Mouse (Mus musculus) ES-CJ7 (cell line): ENCODE results near the gene Lin52.
A peak's percentile ranks its signal among the peaks of the same experiment; 100 is the strongest.

Experiments
- DNase-seq: peaks from one replicate; pipeline ENCODE4 v3.0.0; 2011; ENCODE audit warnings: low read depth, low spot score

The Lin52 gene

DNA sequence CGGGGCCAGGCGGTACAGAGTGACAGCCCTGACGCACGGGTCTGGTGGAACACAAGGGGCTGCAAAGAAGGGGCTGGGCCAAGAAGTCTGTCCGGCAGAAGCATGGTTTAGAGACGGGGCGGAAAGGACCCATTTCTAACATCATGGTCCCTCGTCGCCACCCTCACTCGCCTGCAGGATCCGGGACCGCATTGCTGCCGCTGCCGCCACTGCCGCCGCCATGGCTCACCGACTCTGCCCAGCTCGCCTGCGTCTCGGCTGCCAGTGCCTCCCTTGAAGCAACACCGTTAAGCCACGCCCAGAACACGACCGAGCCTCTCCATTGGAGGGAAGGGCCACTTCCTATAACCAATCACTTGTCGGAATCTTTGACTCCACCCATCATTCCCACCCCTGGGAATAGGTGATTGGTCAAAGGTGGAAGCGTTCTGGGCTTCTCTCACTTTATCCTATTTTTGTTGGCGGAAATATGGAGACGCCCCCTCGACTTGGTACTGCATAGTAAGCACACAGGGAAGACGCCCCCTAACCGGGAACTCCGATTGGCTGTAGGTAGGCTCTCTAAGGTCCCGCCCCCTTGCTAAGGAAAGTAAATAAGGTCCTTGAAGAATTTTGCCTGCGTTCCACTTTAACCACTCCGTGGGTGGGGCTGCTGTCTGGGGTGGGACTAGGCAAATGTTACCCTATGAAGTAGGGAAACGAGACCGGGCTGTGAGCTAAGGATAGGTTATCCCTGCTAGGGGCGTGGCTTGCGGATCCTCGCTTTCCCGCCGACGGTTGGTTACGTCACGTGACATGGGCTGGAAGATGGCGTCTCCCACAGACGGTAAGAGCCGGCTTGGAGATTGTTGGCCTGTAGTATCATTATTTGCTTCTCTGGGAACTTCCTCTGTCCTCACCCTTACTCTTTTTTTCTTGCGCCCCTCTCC is at the start of gene Lin52, which contains the start of gene Aldh6a1:
Lin52 (plus strand) TSS at position 705 of the 929 bp plus-strand sequence.
Aldh6a1 (minus strand) TSS at position 287 of the 929 bp plus-strand sequence.
- peak; percentile 100 for DNase-seq

DNA sequence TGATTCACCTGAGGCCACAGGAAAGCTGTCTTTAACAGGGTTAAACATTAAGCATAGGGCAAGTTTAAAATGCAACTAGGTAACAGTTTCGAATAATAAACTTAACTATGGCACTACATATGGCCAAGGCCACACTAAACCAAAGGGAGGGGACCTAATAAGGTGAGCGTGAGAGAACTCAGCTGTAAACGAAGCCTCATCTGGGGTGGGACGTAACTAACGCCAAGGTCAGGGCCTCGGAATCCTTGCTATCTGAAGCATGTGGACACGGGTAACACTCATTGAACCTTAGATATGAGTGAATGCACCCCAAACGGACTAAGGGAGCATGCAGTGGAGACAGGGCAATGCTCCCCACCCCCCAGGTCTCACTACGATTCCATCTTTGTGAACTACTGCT is 48.3 kb upstream of the Lin52 start:
- no peak for DNase-seq

DNA sequence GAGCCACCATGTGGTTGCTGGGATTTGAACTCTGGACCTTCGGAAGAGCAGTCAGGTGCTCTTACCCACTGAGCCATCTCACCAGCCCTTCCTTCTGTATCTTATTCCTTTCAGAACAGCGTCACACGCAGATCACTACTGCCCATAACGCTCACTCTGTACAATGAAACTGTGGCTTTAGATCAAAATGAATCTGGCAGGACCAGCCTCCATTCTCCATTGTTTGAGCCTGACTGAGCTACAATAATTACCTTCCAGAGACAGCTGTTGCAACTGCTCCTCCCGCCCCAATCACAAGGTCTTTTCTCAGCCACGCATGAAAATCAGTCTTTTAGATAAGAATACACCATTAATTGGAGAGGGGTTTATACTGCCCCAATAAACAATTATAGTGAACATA is 46.7 kb upstream of the Lin52 start:
- no peak for DNase-seq

DNA sequence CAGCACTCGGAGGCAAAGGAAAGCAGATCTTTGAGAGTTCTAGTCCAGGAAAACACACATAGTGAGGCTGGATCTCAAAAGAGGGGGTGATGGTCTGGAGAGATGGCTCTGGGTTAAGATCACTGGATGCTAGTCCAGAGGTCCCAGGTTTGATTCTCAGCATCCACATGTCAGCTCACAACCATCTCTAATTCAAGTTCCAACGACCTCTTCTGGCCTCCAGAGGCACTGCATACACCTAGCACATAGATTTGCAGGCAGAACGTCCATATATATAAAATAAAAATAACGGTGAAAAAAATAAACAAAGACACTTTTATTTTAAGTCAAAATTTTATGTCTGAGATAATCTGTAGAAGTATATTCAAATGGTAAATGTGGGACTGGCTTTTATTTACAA is 44.0 kb upstream of the Lin52 start:
- DNase-seq: peak; percentile 58

DNA sequence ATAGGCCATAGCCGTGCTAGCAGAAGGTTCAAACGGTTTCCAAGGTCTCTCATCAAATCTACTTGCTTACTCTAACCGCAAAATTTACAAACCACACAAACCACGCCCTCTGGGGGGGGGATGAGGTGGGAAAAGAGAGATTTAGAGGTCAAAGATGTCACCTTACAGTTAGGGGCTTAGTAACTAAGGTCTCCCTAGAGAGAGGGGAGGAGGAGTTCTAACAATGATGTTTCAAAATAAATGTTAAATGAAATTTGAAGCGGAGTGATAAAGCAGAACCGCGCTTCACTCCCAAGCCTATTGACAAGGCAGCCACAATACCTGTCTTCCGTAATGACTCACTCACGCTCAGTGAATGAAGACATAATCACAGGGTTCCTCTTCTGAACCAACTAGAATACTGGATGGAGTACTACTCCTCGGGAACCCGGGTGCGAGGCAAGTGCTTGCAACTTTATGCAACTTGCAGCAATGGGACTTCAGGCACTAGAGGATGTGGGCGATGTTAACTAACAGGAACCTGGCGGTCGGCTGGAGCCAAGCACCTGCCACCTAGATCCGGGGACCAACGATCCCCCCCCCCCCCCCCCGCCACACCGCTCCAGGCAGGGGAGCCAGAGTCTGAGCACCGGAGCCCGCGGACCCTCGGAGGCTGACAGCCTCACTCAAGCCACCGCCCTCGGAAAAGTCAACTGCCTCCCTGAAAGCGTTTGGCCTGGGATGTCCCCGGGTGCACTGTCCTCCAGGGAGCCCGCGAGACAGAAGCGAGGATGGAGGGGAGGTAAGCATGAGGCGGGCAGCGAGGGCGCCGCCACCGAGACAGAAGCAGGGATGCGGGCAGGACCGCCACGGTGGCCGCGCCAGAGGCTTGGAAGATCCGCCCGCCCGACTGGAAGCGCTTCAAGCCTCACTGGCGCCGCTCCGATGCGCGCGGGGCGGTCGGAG is 43.1 kb upstream of the Lin52 start:
- peak; percentile 45 for DNase-seq

DNA sequence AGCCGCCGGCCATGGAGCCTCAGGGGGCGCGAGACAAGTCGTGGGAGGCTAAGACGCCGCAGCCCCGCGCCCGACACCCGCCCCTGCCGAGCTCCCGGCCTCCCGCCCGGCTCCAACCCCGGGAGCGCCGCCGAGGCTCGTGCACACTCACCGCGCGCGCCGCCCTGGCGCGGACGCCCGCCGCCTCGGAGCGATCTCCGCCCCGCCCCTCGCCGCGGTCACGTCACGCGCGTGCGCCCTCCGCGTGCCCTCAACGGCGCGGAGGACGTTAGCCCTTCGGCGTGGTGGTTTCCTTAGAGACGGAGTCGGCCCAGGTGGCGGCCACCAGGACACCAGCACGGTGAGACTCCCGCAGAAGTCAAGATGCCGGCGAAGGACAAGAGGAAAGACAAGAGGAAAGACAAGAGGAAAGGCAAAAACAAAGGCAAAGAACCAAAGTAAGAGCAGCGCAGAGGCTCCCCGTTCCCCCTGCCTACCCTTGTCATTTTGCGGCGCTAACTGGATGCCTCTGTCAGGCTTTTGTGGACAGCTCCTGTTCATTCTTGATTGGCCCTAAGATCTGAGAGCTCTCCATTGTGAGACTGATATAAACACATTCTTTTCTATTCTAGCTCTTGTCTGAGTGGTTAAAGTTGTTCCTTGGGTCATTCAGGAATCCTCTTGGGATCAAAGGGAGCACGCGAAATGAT is 42.3 kb upstream of the Lin52 start, which contains the start of the genes Entpd5 and Bbof1:
Entpd5 (minus strand) TSS at position 211 of the 689 bp plus-strand sequence.
Bbof1 (plus strand) TSS at position 253 of the 689 bp plus-strand sequence.
- DNase-seq: peak; percentile 86

DNA sequence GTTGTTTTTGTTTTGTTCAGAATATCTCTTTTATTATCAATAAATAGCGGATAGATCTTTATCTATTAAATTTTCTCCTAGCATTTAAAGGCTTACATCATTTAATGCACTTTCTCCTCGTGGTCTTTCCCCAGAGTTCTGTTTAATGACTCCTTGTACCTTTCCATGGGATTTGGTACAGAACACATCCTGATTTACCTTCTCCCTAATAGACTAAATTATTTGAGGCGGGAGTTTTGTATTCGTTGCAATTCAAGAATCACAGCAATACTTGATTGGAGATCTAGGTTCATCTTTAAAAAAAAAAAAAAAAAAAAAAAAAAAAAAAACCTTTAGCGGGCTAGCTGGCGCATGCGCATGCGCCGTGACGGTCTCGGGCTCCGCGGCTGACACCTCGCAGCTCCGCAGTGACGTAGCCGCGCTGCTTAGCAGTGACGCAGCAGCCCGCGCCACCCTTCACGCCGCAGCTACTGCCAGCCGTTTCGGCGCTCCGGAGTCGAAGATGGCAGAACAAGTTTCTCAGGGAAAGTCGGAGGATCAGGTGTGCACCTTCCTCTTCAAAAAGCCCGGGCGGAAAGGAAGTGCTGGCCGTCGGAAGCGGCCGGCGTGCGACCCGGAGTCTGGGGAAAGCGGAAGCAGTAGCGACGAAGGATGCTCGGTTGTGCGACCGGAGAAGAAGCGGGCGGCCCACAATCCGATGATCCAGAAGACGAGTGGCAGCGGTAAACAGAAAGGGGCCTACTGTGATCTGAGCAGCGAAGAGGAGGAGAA is 34.2 kb upstream of the Lin52 start, which contains the start of gene Rnf113a2:
Rnf113a2 (plus strand) TSS at position 363 of the 771 bp plus-strand sequence.
- DNase-seq: peak; percentile 93

DNA sequence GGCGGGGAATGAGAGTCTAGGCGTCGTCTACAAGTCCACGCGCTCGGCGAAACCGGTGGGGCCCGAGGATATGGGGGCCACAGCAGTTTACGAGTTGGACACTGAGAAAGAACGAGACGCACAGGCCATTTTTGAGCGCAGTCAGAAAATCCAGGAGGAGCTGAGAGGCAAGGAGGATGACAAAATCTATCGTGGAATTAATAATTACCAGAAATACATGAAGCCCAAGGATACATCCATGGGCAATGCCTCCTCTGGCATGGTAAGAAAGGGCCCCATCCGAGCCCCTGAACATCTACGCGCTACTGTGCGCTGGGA is 33.7 kb upstream of the Lin52 start:
- no peak for DNase-seq

DNA sequence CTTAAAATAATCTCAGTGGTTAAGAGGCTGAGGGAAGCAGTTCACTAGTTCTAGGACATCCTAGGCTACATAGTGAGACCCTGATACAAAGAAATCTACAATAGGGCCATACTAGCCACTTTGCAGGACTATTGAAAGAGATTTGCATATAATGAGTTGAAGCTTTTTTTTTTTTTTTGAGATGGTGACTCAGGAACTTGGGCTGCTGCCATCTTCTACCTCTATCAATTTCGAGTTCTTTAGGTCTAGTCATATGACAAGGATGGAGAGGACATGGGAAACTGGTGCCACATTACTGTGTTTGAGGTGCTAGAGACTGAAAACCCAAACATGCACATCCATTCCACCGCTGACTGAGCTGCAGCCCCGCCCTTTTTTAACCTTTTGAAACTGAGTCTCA is 27.2 kb upstream of the Lin52 start:
- DNase-seq: no peak

DNA sequence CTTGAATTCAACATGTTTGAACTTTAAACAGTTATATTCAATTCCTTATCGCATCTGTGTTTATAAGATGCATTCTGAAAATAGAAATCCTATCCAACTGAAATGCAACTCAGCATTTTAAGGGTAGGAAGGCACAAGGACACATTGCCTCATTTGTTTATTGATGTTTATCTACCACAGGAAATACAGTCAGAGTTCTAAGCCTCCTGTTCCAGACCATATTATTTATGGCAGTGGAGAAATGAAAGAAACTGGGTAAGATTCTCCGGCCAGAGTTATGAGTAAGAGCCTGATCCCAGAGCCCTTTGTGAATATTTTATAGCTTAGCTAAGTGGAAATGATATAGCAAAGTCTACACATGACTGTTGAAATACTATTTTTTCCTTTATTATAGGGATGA is 21.4 kb upstream of the Lin52 start:
- DNase-seq: no peak

DNA sequence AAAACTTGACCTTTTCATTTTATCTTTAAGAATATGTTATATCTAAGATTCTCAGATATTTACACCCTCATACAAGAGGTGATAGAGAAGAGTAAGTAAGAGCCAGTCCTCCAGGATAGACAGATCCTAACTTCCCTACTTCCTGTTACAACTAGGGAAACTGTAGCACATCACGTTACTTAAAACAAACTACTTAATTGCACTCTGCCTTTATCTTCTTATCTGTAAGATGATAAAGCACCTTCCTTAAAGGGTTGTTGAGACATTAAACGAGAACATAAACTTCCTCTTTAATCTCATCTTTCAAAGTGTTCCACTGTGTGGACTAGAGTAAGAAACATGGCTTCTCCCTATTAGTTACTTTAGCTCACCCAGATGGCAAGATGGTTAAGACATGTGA is 12.5 kb upstream of the Lin52 start:
- DNase-seq: no peak

DNA sequence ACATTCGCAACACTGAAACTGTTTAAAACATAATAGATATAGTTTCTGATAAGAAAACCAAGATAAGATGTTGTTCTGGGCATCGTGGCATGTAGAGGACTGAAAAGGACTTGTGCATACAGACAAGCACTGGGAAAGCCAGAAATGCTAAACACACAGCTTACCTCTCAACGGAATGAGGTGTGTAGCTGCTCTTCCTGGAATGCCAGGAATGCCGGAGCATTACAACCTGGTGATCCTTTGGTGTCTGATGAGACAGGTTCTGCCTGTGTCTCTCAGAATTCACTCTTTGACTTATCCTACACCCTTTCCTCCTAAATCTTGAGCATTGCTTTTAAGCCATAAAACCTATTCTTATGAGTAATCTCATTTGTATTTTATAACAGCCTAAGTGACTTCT is 8.7 kb upstream of the Lin52 start:
- DNase-seq: peak; percentile 46

DNA sequence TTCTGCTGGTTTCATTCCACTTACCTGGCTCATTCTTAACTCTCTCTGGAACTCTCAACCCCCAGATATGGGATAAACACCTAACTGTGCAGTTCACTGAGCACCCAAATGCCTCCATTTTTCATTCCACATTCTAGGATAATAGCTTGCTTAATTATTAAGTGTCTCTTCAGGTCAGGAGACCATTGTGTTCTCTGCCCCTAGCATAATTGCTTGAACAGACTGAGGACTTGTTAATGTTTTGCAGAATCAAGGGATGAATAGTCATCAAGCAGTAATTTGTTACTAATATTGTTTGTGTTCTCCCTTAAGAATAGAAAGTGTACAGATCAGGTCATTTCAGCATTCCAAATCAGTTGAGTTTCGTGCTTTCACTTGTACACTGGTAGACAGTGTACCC is 3.8 kb upstream of the Lin52 start:
- DNase-seq: no peak

DNA sequence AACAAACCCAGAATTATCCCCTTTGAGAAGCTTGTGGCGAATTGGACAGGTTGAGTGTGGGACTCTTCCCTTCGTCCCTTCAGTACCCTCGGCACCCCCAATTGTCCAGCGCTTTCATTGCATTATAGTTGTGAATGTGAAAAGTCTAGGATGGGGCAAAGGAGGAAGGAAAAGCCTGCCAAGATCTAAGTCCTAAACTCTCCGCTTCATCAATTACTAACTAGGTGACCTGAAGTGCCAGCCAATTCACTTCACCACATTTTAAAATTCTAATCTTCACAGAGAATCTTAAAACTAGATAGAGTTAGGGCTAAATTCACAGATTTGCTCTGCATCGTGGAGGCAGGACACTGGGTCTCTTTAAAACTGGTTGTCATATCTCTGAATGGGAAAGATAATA is 3.0 kb upstream of the Lin52 start:
- no peak for DNase-seq

DNA sequence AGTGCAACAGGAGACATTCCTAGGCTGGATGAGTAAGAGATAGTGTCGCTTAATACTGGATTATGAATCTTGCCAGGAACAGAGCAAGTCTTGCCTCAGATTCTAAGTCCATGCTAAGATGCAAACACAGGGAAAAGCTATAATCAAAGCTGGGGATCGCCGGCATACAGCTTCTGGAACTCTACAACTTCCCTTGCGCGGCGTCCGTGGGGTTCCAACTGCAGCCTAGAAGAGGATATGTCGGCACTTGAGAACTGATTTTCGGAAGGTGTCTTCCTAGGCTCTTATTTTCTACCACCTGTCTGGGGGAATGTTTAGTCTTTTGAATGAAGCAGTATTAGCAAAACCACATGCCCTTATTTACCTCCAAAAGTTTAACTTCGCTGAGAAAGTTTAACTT is 1.3 kb upstream of the Lin52 start:
- no peak for DNase-seq

DNA sequence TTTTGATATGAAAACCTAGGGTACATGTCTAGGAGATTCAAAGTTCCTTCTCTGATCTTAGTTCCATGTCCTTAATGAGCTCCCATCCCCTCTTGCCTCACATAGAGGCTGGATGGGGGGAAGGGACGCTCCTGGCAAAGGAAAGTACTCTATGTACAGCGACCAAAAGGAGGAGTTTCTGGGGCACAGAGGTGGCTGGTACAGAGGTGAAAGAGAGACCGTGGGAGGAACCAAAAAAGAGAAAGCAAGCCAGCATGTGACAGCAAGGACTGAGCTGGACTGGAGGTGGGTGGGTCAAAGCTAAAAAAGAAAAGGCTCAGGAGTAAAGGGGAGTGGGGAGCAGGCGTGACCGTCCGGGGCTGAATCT is 888 bp upstream of the Lin52 start:
- DNase-seq: no peak

DNA sequence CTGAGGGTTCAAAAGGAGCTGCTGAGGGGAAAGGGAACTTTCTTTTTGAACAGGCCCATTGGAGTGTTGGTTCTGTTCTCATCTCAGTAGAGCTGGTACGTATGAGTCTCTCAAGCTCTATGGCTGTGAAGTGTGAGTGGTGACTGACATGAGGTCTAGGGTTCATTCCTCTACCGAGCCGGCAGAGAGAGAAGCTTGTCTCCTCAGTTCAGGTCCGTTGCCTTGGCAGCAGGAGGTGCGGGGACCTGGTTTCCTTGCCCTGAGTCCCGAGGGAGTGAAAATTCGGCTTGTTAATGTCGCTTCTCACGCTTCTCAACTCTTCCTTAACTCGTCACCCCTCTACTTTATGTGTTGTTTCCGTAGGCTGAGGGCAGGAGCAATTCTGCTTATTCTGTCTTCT is 579 bp downstream of the Lin52 start:
- peak; percentile 25 for DNase-seq

DNA sequence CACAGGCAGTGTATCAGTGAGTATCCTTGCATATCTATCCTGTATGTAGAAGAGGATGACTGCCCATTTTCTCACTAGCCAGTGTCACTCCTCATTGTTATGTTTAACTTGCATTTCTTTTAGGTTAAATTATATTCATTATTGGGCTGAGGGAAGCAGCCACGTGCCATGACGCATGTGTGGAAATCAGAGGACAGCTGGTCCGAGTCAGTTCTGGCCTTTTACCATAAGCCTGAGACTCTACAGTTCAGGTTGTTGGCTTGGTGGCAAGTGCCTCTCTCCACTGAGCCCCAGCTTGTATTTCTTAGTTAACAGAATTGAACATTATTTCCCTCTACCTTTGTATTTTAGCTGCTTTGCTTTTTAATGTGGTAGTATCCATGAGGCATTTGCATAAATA is 5.7 kb downstream of the Lin52 start:
- DNase-seq: no peak

DNA sequence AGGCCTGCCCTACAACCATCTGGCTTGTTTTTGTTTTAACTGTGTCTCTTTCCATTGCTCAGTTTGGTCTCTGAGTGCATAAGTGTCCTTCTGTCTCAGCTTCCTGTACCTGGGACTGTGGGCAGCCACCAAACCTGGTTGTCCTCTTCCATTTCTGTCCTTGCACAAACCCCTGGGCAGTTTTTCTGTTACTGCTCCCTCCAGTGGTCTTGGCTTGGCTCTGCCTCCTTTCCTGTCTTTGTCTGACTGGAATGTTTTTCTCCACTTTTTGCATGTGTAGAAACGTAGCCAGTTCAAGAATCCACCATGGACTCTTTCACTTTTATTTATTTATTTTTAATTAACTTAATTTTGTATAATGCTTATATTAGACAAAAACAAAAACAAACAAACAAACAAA is 8.6 kb downstream of the Lin52 start:
- DNase-seq: no peak

DNA sequence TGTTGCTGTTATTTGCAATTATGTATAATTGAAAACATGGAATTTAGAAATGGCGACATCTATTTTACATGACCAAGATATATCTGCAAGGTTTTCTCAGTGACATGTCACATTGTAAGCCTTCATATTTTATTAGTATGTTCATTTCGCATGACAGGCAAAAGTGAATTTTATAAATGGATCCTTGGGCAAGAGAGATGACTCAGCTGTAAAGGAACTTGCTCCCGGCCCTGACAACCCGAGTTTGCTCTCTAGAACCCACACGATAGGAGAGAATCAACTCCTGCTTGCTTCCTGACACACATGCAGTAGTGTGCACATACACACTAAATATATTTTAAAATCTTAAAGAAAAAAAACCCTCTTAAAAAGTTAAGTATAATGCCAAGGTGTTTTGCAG is 10.2 kb downstream of the Lin52 start:
- no peak for DNase-seq

DNA sequence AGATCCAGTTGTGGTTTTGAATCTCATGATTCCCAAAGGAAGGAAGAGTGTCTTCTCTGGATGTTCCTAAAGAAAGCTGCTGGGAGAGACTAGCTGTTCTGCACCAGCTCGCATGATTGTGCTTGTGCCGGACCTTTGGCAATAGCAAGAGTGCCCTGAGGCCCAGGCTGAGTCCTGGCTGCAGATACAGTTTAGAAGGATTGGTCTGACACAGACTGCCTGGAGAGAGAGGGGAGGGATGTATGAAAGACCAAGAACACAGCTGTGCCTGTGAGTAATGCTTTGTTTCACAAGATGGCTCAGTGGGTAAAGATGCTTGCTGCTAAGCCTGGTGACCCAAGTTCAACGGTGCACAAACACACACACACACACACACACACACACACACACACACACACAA is 11.6 kb downstream of the Lin52 start:
- no peak for DNase-seq
